Mouse (Mus musculus) erythroid progenitor cell, adult 5-6 weeks (primary cell): ENCODE results near the gene Gm21119. TPM values are rescaled to one million over a fixed set of nuclear protein-coding genes. Genes with fewer than 3 reads are reported as not detected.
"Not testable (repeated sequence)": the region's sequence is repeated elsewhere in the genome, so short reads cannot be mapped to it uniquely, and the experiment has no call there.

Experiments used
- ATAC-seq: replicated peaks from 2 replicates; pipeline ENCODE4 v1.8.0; 2016; ENCODE audit warnings: moderate number of reproducible peaks, mild to moderate bottlenecking, moderate TSS enrichment, inconsistent platforms; ENCODE audit not compliant: poor library complexity, low FRiP score, severe bottlenecking
- total RNA-seq, 2 experiments: library from RNA; stranded (forward) in 1 of 2; stranded (reverse) in 1 of 2; fragments of 150-400 nt in 1 of 2; fragments of 186-747, 209-891 nt in 1 of 2; gene quantifications; 2 replicates each; pipeline versions ENCODE4 v1.2.3 to v1.2.4; 2015 to 2017; ENCODE audit warnings: low replicate concordance in 2 of 2

Gm21119 gene
- total RNA-seq (2015; ENCODE audit: low replicate concordance) (not detected in 2 replicates), total RNA-seq (2017; ENCODE audit: low replicate concordance) (not detected in 2 replicates)

GRCm38 (mm10) chr8:20614619-20615018 lies at the start of gene Gm21119:
Gm21119 (plus strand) TSS chr8:20614919.
- not testable (repeated sequence) for ATAC-seq

DNA sequence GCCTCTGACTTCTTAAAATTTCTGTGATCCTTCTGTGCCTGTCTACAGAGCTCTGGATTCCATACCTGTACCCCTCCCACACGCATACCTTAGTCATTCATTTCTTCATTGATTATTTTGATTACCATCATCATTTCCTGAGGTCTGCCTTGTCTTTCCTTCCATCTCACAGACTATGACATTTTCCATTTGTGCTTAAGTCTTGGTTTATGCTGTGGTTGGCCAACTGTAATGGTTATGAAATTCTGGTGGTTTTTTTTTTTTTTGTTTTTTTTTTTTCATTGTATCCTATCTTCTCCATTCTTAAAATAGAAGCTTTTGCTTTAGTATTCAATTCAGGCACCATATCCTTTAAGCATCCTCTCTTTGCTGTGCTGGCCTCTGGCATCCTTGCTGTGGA lies 48.0 kb upstream of the Gm21119 start:
- ATAC-seq: not testable (repeated sequence)

- not testable (repeated sequence) for ATAC-seq
Observed at GRCm38 (mm10) chr8:20581081-20581480, 33.6 kb upstream of the Gm21119 start.

GRCm38 (mm10) chr8:20582772-20583171 lies 31.9 kb upstream of the Gm21119 start:
- not testable (repeated sequence) for ATAC-seq

DNA sequence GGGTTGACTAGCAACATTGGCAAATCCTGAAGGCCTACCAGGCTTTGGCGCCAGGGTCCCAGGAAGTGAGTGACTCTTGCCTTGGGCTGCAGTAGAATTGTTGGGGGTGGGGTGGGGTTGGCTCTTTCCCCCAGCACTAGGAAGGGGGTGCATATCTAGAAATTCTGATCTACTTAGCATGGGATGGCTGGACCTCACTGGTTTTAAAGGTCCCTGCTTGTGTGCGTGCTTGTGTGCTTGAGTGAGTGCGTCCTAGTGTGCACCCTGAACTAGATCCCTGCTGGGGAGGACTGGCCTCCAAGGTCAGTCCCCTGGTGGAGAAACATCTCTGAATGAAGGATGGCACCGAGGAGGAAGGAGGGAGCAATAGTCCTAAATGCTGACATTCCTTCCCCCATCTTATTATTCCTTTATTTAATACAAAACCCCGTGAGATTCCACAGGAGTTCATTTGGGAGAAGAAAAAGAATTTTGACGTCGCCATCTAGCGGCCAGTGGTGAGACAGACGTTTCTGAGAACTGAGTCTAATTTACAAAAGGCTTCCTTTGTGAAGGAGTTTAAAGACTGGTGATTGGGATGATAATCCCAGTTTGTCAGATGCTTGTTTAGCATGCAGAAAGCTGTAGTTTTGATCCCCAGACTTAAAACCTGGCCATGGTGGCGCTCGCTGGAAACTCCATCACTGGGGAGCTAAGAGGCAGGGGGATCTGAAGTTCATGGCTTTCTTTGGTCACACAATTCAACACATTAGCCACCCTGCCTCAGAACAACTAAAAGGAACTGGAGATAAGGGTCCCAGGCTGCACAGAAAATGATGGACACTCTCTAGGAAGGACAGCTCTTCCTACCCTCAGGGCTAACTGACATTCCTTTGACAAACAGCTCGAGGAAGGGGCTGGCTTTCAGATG lies 26.2 kb upstream of the Gm21119 start:
- ATAC-seq: peak; percentile 72; the same call in 1 of the 2 replicates

DNA sequence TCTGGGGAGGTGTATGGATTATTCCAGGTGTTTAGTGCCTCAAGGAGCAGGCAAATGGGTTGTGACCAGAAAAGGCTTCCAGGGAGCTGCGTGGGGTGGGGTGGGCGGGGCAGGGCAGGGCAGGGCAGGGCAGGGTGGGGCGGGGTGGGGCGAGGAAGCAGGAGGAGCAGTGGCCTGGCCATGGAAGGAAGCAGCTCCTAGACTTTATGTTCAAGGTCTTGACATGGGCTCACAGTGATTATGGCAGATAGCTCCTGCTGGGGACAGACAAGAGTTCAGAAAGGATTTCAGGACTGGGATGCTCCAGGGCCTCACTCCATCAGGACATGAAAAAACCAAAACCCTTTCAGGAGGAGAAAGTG lies 25.6 kb upstream of the Gm21119 start:
- ATAC-seq: 0 out of 2 replicates have a peak, but pooled peaks have one; percentile 34

DNA sequence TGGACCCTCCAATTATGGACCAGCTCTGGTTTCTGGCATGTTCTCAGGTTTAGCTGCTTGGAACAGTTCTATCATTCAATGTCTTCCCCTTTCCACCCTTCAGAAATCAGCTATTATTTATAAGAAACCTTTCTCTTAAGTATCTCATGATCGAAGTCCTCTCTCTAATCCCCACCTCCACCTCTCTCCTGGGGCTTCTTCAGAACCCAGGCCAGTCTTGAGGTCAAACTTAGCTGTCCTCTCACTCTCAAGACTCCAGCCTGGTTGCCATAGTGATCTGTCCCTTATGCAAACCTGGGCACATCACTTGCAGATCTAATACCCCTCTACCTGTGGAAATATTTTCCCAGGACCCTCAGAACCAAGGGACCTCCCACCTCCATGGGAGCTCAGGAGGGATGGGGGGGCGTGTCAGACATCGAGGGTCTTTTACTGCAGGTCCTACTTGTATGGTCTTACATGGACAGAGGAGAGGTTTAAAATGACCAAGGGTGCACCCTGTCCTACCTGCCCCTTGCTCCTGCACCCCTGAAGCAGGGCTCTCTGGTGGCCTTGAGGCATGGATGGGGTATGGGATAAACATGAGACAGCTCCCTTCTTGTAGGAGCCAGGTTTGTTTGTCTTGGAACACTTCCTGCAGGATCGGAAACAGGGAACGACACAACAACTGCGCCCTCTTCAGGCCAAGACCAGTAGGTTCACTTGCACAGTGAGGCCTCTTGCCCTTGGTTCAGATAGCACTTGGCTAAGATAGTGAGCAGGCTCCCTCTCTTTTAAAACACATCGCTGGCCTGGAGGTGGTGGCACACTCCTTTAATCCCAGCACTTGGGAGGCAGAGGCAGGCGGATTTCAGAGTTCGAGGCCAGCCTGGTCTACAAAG lies 24.4 kb upstream of the Gm21119 start:
- peak; percentile 65 for ATAC-seq

DNA sequence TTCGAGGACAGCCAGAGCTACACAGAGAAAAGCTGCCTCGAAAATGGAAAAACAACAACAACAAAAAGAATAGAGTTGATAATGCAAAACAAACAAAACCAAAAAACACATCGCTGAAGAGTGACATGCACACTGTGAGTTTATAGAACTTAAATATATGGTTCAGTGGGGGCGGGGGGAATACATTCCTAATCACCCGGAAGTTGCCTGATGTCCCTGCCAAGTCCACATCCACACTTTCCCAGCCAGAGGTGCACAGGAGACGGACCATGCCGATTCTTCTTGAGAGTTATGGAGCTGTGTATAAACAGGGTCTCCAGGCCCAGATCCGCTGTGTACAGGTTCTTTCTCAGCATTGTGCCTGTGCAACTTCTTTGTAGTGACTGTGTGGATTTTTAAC lies 23.7 kb upstream of the Gm21119 start:
- not testable (repeated sequence) for ATAC-seq

DNA sequence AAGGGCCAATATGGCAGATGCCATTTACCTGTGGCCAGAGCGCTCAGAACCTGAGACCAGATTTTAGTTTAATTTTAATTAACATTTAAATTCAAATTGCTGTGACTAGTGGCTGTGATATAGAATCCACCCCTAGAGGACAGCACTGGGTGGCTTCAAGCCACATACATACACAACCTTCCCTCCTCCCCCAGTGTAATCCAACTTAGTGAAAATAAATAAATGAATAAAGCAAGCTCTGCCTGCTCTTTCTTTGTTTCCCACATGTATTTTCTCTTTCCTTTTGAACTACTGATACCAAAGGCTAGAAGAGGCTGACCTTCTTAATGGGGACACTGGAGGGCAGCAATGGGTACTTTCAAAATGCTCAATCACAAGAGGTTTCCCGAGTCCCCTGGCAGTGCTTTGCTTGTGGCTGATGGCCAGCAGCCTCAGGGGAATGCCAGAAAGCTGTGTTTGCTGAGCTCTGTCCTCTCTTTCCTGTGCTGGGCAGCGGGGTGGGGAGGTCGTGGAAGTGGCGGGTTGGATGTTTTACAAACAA lies 21.9 kb upstream of the Gm21119 start:
- ATAC-seq: not testable (repeated sequence)

- ATAC-seq: not testable (repeated sequence)
Observed at GRCm38 (mm10) chr8:20593841-20594240, 20.9 kb upstream of the Gm21119 start.

DNA sequence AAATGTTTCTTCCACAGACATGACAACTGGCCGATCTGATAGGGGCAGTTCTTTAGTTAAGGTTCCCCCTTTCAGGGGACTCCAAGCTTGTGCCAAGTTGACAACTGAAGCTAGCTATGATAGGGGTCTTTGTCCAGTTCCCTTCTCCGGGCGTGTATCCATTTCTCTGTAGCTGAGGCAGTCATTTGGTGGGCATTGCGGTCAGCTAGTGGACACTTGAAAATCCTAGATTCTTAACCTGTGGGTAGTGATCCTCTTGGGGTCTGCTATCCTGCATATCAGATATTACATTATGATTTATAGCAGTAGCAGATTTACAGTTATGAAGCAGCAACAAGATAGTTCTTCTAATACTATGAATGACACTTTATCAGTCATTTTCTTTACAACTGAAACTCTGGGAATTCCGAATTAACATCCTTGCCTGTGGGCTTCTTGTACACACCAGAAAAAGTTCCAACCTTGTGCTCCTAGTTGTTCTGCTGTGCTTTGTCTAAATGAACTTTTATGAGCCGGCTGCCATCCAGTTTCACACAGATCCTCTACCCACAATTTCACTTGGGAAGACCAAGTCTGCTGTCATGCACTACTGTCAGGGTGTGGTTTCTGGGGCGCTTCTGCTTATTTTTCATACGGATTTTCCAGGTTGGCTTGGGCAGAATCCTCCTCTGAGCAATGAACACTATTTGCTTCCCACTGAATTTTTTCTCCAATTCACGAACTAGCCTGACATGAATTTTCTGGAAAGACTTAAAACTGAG lies 18.5 kb upstream of the Gm21119 start:
- not testable (repeated sequence) for ATAC-seq

GRCm38 (mm10) chr8:20596842-20597708 lies 17.6 kb upstream of the Gm21119 start:
- ATAC-seq: peak; percentile 72

- peak; percentile 55; the same call in 1 of the 2 replicates for ATAC-seq
Observed at GRCm38 (mm10) chr8:20598300-20599170, 16.2 kb upstream of the Gm21119 start.

DNA sequence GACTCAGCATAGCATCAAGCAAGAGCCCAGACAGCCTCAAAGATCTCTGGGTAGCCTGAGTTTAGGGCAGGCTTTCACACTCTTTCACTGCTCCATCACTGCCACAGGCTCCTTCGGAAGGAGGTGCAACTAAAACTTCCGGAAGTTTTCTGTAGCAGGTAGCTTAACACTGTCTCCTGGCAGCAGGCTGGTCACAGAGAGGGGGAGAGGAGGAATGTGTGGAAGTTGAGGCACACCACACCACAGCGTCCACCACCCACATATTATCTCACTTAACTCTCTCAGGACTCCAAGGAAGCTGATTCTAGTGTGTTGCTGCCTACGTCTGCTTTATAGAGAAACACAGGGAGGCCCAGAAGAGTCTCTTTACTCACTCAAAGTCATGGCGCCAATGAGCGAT lies 15.4 kb upstream of the Gm21119 start:
- ATAC-seq: not testable (repeated sequence)

GRCm38 (mm10) chr8:20610856-20611255 lies 3.9 kb upstream of the Gm21119 start:
- not testable (repeated sequence) for ATAC-seq

GRCm38 (mm10) chr8:20612721-20613120 lies 2.0 kb upstream of the Gm21119 start:
- ATAC-seq: not testable (repeated sequence)

GRCm38 (mm10) chr8:20630766-20631165 lies 16.0 kb downstream of the Gm21119 start:
- ATAC-seq: not testable (repeated sequence)
